Mouse (Mus musculus): ENCODE measurements around the gene Kif3c. TPM values are rescaled to one million over a fixed set of nuclear protein-coding genes. Genes with fewer than 3 reads are reported as not detected.
A peak's percentile ranks its signal among the peaks of the same experiment; 100 is the strongest.

The Kif3c gene
- total RNA-seq, 2 experiments from 2014 or later: 188 TPM

DNA sequence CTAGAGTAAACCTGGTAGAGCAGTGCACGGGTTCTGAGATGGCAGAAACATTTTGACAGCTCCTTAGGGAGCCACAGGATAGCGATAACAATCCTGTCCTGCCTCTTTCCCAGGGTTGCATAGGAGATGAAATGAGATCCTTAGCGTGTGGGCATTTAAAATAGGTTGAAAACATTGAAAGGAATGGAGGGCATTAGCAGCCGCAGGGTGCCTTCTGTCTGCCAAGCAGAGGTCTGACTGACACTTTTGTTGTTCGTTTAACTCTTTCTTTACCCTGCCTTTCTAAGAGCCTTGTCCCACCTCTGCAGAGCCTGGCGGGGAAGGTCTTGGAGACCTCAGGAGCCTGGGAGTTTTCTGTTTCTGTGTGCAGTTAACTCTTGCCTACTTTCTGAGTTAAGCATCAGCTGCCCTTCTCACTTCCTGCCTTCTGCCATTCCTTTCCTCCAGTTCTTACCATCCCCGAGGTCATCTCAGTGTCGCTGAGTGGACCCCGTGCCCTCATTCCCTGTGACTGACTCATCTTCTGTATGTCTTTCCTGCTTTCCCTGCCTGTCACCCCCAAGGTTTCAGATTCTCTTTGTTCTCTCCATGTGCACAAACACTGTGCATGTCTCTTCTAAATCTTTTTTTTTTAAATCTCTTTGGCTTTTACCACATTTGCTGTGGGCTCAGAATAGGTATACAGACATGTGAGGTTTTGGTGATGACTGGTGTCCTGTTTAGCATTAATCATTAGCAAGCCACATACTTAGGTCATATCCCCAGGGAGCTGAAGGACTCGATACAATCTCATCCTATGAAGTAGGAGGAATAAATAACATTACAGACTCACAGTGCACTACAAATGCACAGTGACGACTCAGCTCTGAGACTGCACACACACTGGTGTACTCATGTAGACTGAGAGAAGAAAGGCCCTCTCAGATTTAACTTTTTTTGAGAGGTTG is 6.3 kb downstream of the Kif3c start:
- intact Hi-C loops (cut with DNase I): no loop called here
- no peak for TF ChIP-seq CTCF (IDR thresholded peaks at IDR 0.05)
- Histone ChIP-seq H3K4me3 (peak overlapping the region; percentile 36), H3K27ac (peak overlapping the region; percentile 74)
- no peak for DNase-seq (ENCODE audit: extremely low spot score in 1 of 2, low spot score in 2 of 2)

- no peak for DNase-seq (ENCODE audit: extremely low spot score in 1 of 2, low spot score in 2 of 2)
- peak overlapping the region; percentile 36 for H3K4me3 ChIP-seq
- peak overlapping the region; percentile 74 for H3K27ac ChIP-seq
- intact Hi-C loops (cut with DNase I): no loop called here
- TF ChIP-seq CTCF (IDR thresholded peaks at IDR 0.05): no peak
Measured at GRCm38 (mm10) chr12:3371991-3372390, 7.1 kb downstream of the Kif3c start.

- DNase-seq (ENCODE audit: extremely low spot score in 1 of 2, low spot score in 2 of 2): no peak
- Histone ChIP-seq H3K4me3 (no peak overlapping the region), H3K27ac (no peak overlapping the region)
- TF ChIP-seq CTCF (IDR thresholded peaks at IDR 0.05): no peak
- intact Hi-C loops (cut with DNase I): no loop called here
Measured at GRCm38 (mm10) chr12:3373566-3373965, 8.6 kb downstream of the Kif3c start.

- Histone ChIP-seq H3K27ac (no peak overlapping the region), H3K4me3 (no peak overlapping the region)
- DNase-seq (ENCODE audit: extremely low spot score in 1 of 2, low spot score in 2 of 2): no peak
- intact Hi-C loops (cut with DNase I): no loop called here
- no peak for TF ChIP-seq CTCF (IDR thresholded peaks at IDR 0.05)
Measured at GRCm38 (mm10) chr12:3374552-3374951, 9.6 kb downstream of the Kif3c start.

DNA sequence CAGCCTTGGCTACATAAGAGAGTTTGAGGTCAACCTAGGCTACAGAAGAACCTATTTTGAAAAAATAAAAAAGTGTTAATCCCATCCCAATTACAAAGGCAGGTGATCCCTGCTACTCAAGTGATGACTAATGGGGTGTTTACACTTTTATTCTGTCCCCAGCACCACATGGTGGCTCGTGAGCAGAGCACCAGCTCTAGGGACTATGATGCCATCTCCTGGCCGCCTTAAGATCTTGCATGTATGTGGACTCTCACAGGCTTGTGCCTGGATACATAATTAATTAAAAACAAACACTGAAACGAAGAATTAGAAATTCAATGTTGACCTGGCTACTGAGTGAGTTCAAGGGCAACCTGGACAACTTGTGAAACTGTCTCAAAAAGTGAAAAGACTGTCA is 12.3 kb downstream of the Kif3c start:
- TF ChIP-seq CTCF (IDR thresholded peaks at IDR 0.05): peak; percentile 39
- Histone ChIP-seq H3K27ac (no peak overlapping the region), H3K4me3 (no peak overlapping the region)
- intact Hi-C loops (cut with DNase I): no loop called here
- no peak for DNase-seq (ENCODE audit: extremely low spot score in 1 of 2, low spot score in 2 of 2)

DNA sequence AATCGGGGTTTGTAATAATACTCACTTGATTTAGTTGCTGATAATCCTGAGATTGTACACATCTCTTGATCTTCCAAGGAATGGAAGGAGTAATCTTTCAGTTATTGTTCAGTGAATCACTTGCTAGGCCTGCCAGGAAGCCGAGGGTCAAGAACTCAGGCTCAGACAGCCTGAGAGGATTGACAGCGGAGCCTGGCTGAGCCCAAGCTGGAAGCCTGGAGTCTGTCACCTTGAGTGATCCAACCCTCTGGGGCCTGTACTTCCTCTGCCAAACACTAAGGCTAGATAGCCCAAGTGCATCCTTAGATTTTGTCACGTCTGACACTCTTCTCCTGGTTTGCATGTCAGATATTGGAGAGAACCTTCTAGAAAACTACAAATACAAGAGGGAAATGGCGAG is 12.8 kb downstream of the Kif3c start:
- TF ChIP-seq CTCF (IDR thresholded peaks at IDR 0.05): no peak
- Histone ChIP-seq H3K4me3 (no peak overlapping the region), H3K27ac (no peak overlapping the region)
- intact Hi-C loops (cut with DNase I): no loop called here
- no peak for DNase-seq (ENCODE audit: extremely low spot score in 1 of 2, low spot score in 2 of 2)

DNA sequence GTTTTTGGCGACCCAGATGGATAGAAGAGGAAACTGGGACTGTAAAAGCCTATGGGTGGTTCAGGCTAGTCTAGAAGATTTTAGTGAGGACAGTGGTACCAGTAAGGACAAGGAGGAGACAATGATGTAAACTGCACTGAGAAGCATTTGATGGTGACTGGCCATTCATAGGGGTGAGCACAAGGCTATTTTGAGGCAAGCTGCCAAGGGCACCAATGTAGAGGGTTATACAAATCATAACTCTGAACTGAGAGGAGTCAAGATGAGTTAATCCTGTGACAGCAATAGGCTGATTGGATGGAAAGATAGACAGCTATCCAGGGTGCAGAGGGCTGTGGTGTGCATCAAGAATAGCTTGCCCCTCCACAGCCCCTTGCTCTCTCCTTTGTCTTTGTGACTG is 19.9 kb downstream of the Kif3c start:
- TF ChIP-seq CTCF (IDR thresholded peaks at IDR 0.05): no peak
- no peak for DNase-seq (ENCODE audit: extremely low spot score in 1 of 2, low spot score in 2 of 2)
- H3K27ac ChIP-seq: peak overlapping the region; percentile 82
- no peak overlapping the region for H3K4me3 ChIP-seq
- intact Hi-C loops (cut with DNase I): no loop called here

DNA sequence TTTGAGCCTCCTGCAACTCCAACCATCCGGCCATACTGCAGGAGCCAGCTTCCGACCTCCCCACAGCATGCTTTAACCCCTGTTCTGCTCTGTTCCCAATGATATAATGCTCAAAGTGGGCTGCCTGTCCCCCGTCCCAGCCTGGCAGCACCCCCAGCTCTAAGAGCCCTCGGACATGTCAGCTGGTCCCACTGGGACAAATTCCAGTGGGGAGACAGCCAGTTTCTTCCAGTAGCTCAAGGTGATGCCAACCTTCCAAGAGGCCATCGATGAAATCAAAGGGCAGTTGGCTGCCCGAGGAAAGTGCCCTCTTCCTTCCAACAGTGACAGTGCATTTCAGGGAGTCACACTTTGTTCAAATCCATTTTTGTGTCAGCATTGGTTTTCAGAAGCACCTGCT is 20.3 kb downstream of the Kif3c start:
- no peak; the same call in 1 of the 2 replicates for TF ChIP-seq CTCF (IDR thresholded peaks at IDR 0.05)
- H3K4me3 ChIP-seq: no peak overlapping the region
- DNase-seq (ENCODE audit: extremely low spot score in 1 of 2, low spot score in 2 of 2): no peak
- peak overlapping the region; percentile 82 for H3K27ac ChIP-seq
- intact Hi-C loops (cut with DNase I): no loop called here

DNA sequence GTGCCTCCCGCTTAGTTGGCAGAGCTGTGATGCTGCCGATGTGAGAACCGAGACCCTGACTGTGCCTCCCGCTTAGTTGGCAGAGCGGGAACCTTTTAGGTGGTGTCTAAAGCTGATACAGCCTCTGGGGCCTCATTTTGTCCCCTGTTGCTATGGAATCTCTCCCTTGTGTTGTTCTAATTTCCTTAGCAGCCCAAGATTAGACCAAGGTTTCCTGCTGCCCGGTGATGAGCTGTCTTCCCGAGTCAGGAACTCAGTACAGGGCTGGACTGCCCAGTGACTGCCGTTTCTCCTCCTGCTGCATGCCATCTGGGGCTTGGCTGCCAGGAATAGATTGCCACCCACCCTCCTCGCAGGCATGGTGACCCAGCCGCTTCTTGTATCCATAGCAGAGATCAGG is 21.0 kb downstream of the Kif3c start:
- no peak for DNase-seq (ENCODE audit: extremely low spot score in 1 of 2, low spot score in 2 of 2)
- intact Hi-C loops (cut with DNase I): no loop called here
- H3K27ac ChIP-seq: peak overlapping the region; percentile 82
- TF ChIP-seq CTCF (IDR thresholded peaks at IDR 0.05): no peak
- no peak overlapping the region for H3K4me3 ChIP-seq

- no peak for TF ChIP-seq CTCF (IDR thresholded peaks at IDR 0.05)
- H3K27ac ChIP-seq: no peak overlapping the region
- DNase-seq (ENCODE audit: extremely low spot score in 1 of 2, low spot score in 2 of 2): no peak
- no peak overlapping the region for H3K4me3 ChIP-seq
- intact Hi-C loops (cut with DNase I): no loop called here
Measured at GRCm38 (mm10) chr12:3387891-3388290, 23.0 kb downstream of the Kif3c start.

DNA sequence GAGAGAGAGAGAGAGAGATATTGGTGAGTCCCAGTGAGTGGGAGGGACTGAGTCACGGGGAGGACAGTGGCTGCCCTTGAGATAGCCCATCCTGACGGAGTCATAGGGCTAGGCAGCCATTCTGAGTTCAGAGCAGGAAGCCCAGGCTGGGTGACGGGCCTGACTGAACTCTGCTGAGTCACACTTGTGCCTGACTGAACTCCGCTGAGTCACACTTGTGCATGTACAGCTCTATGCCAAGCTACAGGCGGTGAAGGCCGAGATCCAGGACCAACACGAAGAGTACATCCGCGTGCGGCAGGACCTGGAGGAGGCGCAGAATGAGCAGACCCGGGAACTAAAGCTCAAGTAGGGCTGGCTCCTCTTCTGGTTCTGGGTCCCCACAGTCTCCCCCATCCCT is 24.5 kb downstream of the Kif3c start:
- no peak for TF ChIP-seq CTCF (IDR thresholded peaks at IDR 0.05)
- H3K4me3 ChIP-seq: no peak overlapping the region
- no peak for DNase-seq (ENCODE audit: extremely low spot score in 1 of 2, low spot score in 2 of 2)
- no peak overlapping the region; the same call in 1 of the 2 replicates for H3K27ac ChIP-seq
- intact Hi-C loops (cut with DNase I): no loop called here

GRCm38 (mm10) chr12:3390071-3390470 is 25.1 kb downstream of the Kif3c start:
- H3K4me3 ChIP-seq: no peak overlapping the region
- no peak overlapping the region for H3K27ac ChIP-seq
- intact Hi-C loops (cut with DNase I): loop anchor here (2.0 kb wide), 2 partner anchors 23 to 153 kb away; no protein-coding TSS in a partner anchor
- no peak for DNase-seq (ENCODE audit: extremely low spot score in 1 of 2, low spot score in 2 of 2)
- TF ChIP-seq CTCF (IDR thresholded peaks at IDR 0.05): no peak

All from left cerebral cortex, adult 2 months (tissue).